Mouse (Mus musculus) CH12.LX (cell line): ENCODE measurements around the gene Plch2. TPM values are rescaled to one million over a fixed set of nuclear protein-coding genes. Genes with fewer than 3 reads are reported as not detected.

Experiments used
- DNase-seq: peaks from one replicate; pipeline ENCODE4 v3.0.0-alpha.2; 2013; ENCODE audit errors: extremely low read depth
- H3K27ac ChIP-seq: 2 replicates; pipeline ENCODE4 v1.5.1; 2012; ENCODE audit warnings: low read depth, mild to moderate bottlenecking, control low read depth, moderate library complexity; ENCODE audit not compliant: insufficient read depth
- H3K27me3 ChIP-seq: replicated peaks from 2 replicates; pipeline ENCODE3; 2012; ENCODE audit warnings: inconsistent platforms
- H3K36me3 ChIP-seq, 2 experiments: replicated peaks in 1 of 2; 2 replicates each; pipeline versions ENCODE3 to v1.6.1; 2012; ENCODE audit warnings: inconsistent platforms in 1 of 2, low read length in 1 of 2, mild to moderate bottlenecking in 1 of 2, mixed read lengths in 1 of 2, moderate library complexity in 1 of 2; ENCODE audit not compliant: control insufficient read depth in 1 of 2, insufficient read depth in 1 of 2
- H3K4me1 ChIP-seq, 2 experiments: 2 replicates each; pipeline ENCODE4 v1.6.1; 2012; ENCODE audit warnings: inconsistent platforms in 1 of 2, moderate library complexity in 1 of 2; ENCODE audit not compliant: insufficient read depth in 2 of 2, control insufficient read depth in 1 of 2
- H3K4me2 ChIP-seq: 2 replicates; pipeline ENCODE4 v1.6.1; 2012; ENCODE audit warnings: low read depth, mild to moderate bottlenecking, control low read depth; ENCODE audit not compliant: poor library complexity, insufficient read depth, severe bottlenecking
- H3K4me3 ChIP-seq, 3 experiments: fragments of 150-350 bp in 1 of 3; sonication (generic) in 1 of 3; replicated peaks in 1 of 3; 2 replicates each; pipeline versions ENCODE3 to v1.5.1; 2011 to 2012; ENCODE audit warnings: low read depth in 2 of 3, low read length in 2 of 3, mild to moderate bottlenecking in 2 of 3, moderate library complexity in 2 of 3, control low read depth in 1 of 3, improper control_type of control experiment in 1 of 3, inconsistent platforms in 1 of 3, mixed read lengths in 1 of 3; ENCODE audit not compliant: poor library complexity in 1 of 3
- H3K79me2 ChIP-seq: replicated peaks from 2 replicates; pipeline ENCODE4 v1.6.1; 2012; ENCODE audit warnings: mild to moderate bottlenecking, moderate library complexity; ENCODE audit not compliant: control insufficient read depth, poor library complexity, insufficient read depth, severe bottlenecking; ENCODE audit errors: extremely low read depth
- H3K9ac ChIP-seq: 2 replicates; pipeline ENCODE4 v1.6.1; 2012; ENCODE audit warnings: low read depth, mild to moderate bottlenecking, control low read depth, moderate library complexity; ENCODE audit not compliant: insufficient read depth
- H3K9me3 ChIP-seq: replicated peaks from 2 replicates; pipeline ENCODE3; 2012; ENCODE audit warnings: low read length, inconsistent platforms, mixed read lengths
- CTCF ChIP-seq, 2 experiments: IDR thresholded peaks in 1 of 2; conservative IDR thresholded peaks in 1 of 2; 2 replicates each; pipeline ENCODE4 v1.5.1; 2011 to 2012; ENCODE audit warnings: low read depth in 2 of 2, low read length in 2 of 2, improper control_type of control experiment in 1 of 2, inconsistent platforms in 1 of 2, mild to moderate bottlenecking in 1 of 2, moderate library complexity in 1 of 2
- ELF1 ChIP-seq: IDR thresholded peaks from 2 replicates; pipeline ENCODE4 v1.6.1; 2014; ENCODE audit warnings: low read depth, mild to moderate bottlenecking, inconsistent platforms, low read length, improper control_type of control experiment
- ETS1 ChIP-seq: conservative IDR thresholded peaks from 2 replicates; pipeline ENCODE4 v1.6.1; 2012; ENCODE audit warnings: low read depth, mild to moderate bottlenecking, inconsistent platforms, low read length, improper control_type of control experiment, moderate library complexity
- HCFC1 ChIP-seq: IDR thresholded peaks from 2 replicates; pipeline ENCODE4 v1.6.1; 2012; ENCODE audit warnings: low read depth, mild to moderate bottlenecking, inconsistent platforms, low read length, improper control_type of control experiment
- KAT2A ChIP-seq: IDR thresholded peaks from 2 replicates; pipeline ENCODE4 v1.6.1; 2012; ENCODE audit warnings: low read length, improper control_type of control experiment, inconsistent platforms; ENCODE audit not compliant: insufficient replicate concordance
- MAX ChIP-seq: IDR thresholded peaks from 2 replicates; pipeline ENCODE4 v1.6.1; 2011; ENCODE audit warnings: low read length, improper control_type of control experiment
- NELFE ChIP-seq: IDR thresholded peaks from 2 replicates; pipeline ENCODE4 v1.6.1; 2011; ENCODE audit warnings: low read depth, low read length, improper control_type of control experiment
- RCOR1 ChIP-seq: conservative IDR thresholded peaks from 2 replicates; pipeline ENCODE4 v1.6.1; 2012; ENCODE audit warnings: low read depth, mild to moderate bottlenecking, inconsistent platforms, low read length, improper control_type of control experiment
- SMC3 ChIP-seq: IDR thresholded peaks from 2 replicates; pipeline ENCODE4 v1.6.1; 2011; ENCODE audit warnings: low read depth, low read length, improper control_type of control experiment
- TBP ChIP-seq: conservative IDR thresholded peaks from 2 replicates; pipeline ENCODE4 v1.6.1; 2011; ENCODE audit warnings: low read depth, low read length, improper control_type of control experiment
- TCF12 ChIP-seq: IDR thresholded peaks from 2 replicates; pipeline ENCODE4 v1.6.1; 2014; ENCODE audit warnings: low read depth, mild to moderate bottlenecking, inconsistent platforms, low read length, improper control_type of control experiment
- USF1 ChIP-seq: IDR thresholded peaks from 2 replicates; pipeline ENCODE4 v1.6.1; 2014; ENCODE audit warnings: low read depth, mild to moderate bottlenecking, inconsistent platforms, low read length, improper control_type of control experiment
- ZKSCAN1 ChIP-seq: IDR thresholded peaks from 2 replicates; pipeline ENCODE4 v1.6.1; 2012; ENCODE audit warnings: low read depth, inconsistent platforms, low read length, improper control_type of control experiment, borderline replicate concordance
- dilution Hi-C: fragments of 300-500 bp; cut with MboI; formaldehyde crosslinking; loops from 2 replicates; pipeline ENCODE4 v1.14.3; 2020; ENCODE audit warnings: low sequenced_read_pairs; ENCODE audit not compliant: extremely low pct_unique_long_range_greater_than_20kb, extremely low pct_ligation_motif_present
- in situ Hi-C: fragments of 300-500 bp; cut with MboI; formaldehyde crosslinking; loops from 3 replicates; pipeline ENCODE4 v1.14.3; 2019; ENCODE audit warnings: low sequenced_read_pairs, low pct_ligation_motif_present, low pct_unique_long_range_greater_than_20kb, mixed read lengths
- polyA plus RNA-seq: library from polyadenylated mRNA; unstranded; fragments of >175 nt; gene quantifications from 2 replicates; pipeline ENCODE4 v1.2.1, GENCODE M21; 2012; ENCODE audit warnings: low read depth; ENCODE audit not compliant: insufficient read length
- total RNA-seq, 2 experiments: library from RNA; depleted of rRNA; stranded (reverse); fragments of 300-350 nt in 1 of 2; fragments of >200 nt in 1 of 2; gene quantifications; 2 replicates each; pipeline ENCODE4 v1.2.3; 2012 to 2014

Gene Plch2
- total and polyA plus RNA-seq, 3 experiments, result 0.04 to 0.47 (median 0.17) TPM

DNA sequence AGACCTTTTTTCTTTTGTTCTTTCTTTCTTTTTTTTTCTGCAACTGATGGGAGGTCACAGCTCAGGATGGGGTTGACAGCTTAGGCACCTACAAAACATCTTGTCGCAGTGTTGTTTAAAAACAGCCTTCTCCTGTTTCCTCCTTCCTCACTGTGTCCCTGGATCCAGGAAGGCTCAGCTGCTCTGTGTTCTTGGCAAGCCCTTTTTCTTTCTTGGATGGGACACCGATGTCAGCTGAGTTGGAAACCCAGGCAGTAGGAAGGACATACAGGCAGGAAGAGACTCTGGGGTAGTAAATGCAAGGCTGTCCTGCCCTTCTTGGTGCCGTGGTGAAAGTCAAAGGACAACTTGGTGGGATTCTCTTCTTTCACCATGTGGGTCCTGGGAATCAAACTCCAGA, 90.7 kb downstream of the Plch2 start:
- no peak overlapping the region; the same call in 1 of the 2 replicates for H3K9ac ChIP-seq
- dilution Hi-C loops, result no loop called here
- H3K36me3 ChIP-seq, result peaks cover 24 to 51% of the 10 kb centered on the region in 2 experiments
- peaks cover 17 to 51% of the 10 kb centered on the region in 2 experiments for H3K4me1 ChIP-seq
- no peaks in the 10 kb centered on the region for H3K9me3 ChIP-seq
- peak overlapping the region; percentile 4; the same call in 1 of the 2 replicates for H3K4me2 ChIP-seq
- H3K27ac ChIP-seq, result no peak overlapping the region
- no peak for DNase-seq
- in situ Hi-C loops, result loop anchor here (25.0 kb wide), 1 partner anchor 271 kb away; the partner anchor contains the start of gene Faap20
- peaks cover 46% of the 10 kb centered on the region for H3K79me2 ChIP-seq
- peaks cover 22% of the 10 kb centered on the region for H3K27me3 ChIP-seq
- TF ChIP-seq ETS1, result no peak
- no peak for TF ChIP-seq NELFE
- TF ChIP-seq HCFC1, result no peak
- no peak for TF ChIP-seq ZKSCAN1
- TF ChIP-seq RCOR1, result no peak
- TF ChIP-seq TCF12, result no peak
- no peak for TF ChIP-seq SMC3
- TF ChIP-seq TBP, result no peak
- no peak for TF ChIP-seq MAX
- TF ChIP-seq, all 38 proteins: peak for 0
- no peak overlapping the region for H3K4me3 ChIP-seq

DNA sequence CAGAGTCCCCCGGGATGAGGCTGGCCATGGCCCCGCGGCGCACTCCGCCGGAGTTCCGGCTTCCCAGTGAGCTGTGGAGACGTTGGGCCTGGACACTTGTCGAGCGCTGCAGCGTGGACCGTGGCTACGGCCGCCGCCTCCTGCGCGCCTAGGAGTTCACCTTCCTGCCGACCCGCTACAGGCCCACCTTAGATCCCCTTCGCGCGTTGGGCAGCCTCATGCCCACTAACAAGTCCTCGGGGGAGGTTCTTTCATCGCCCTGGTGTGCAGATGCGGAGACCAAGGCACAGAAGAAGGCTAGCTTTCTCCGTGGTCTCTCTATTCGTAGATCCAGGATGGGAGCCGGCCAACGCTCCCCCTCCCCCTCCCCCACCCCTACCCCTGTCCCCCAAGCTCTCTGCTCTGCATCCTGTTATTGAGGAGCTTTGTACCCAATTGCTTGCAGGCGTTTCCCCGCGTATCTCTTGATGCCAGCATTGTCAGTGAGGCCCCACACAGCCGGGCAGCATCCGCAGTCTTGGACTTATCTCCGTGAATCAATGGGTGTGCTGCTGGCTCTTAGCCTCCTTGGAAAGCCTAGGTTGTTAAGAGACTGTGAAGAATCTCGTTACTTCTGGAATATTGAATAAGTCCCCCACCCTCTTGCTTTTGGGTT, 91.9 kb downstream of the Plch2 start:
- no peak for TF ChIP-seq CTCF (conservative IDR thresholded peaks at IDR 0.05 in 1 of 2, IDR thresholded peaks at IDR 0.05 in 1 of 2; ENCODE audit: low read depth in 2 of 2, low read length in 2 of 2)
- no peak for TF ChIP-seq KAT2A
- no peak for TF ChIP-seq USF1
- TF ChIP-seq ELF1, result 0 out of 2 replicates have a peak, but pooled peaks have one; percentile 2

More for the DNA sequence above, 91.9 kb downstream of the Plch2 start:
- H3K9me3 ChIP-seq, result no peaks in the 10 kb centered on the region
- peak overlapping the region; percentile 79 for H3K4me2 ChIP-seq
- H3K9ac ChIP-seq, result peak overlapping the region; percentile 65
- peaks cover 34% of the 10 kb centered on the region for H3K27me3 ChIP-seq
- peaks cover 12 to 39% of the 10 kb centered on the region in 2 experiments for H3K36me3 ChIP-seq
- H3K4me1 ChIP-seq, result peaks cover 24 to 61% of the 10 kb centered on the region in 2 experiments
- peaks cover 46% of the 10 kb centered on the region for H3K79me2 ChIP-seq
- dilution Hi-C loops (no loop called here), in situ Hi-C loops (loop anchor here (25.0 kb wide), 1 partner anchor 273 kb away; the partner anchor contains the start of gene Faap20)
- DNase-seq, result no peak
- peak overlapping the region; percentile 49; the same call in 1 of the 2 replicates for H3K27ac ChIP-seq
- H3K4me3 ChIP-seq, result peak overlapping the region; percentile 63 to 94 (median 84)
